Mouse (Mus musculus): ENCODE results near the gene Olfr585.

Gene Olfr585

GRCm38 (mm10) chr7:103097420-103097819 is at the start of gene Olfr585:
Gene Olfr585, plus strand, starts transcription at chr7:103097720.
- no peak for DNase-seq (ENCODE audit: low spot score)

GRCm38 (mm10) chr7:103051000-103051399 is 46.5 kb upstream of the Olfr585 start, which contains the start of gene Olfr583:
Gene Olfr583, plus strand, starts transcription at chr7:103051300.
- no peak for DNase-seq (ENCODE audit: low spot score)

GRCm38 (mm10) chr7:103081585-103081984 is 15.9 kb upstream of the Olfr585 start, which contains the start of gene Olfr584:
Gene Olfr584, plus strand, starts transcription at chr7:103081885.
- DNase-seq (ENCODE audit: low spot score), result no peak

GRCm38 (mm10) chr7:103119406-103119805 is 21.9 kb downstream of the Olfr585 start:
- DNase-seq (ENCODE audit: low spot score), result peak; percentile 12

DNA sequence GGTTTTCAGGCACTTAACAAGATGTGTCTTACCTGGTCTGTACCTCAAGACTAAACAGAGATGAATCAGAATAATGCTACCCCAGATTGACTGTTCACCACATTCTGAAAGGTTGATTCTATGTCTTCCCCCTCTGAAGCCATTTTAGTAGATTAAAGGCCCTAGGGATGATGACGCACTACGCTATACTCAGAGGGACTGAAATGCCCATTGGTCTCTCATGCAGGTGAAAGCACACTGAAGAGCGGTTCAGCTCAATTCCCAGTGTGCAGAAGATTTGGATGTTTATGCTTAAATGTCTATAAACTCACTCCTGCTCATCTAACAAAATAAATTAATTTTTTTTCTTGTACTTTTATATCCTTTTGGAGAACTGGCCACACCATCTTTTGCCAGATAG is 28.0 kb downstream of the Olfr585 start, which contains the start of gene Olfr586:
Gene Olfr586, minus strand, starts transcription at position 101 of the 400 bp plus-strand sequence.
- no peak for DNase-seq (ENCODE audit: low spot score)

DNA sequence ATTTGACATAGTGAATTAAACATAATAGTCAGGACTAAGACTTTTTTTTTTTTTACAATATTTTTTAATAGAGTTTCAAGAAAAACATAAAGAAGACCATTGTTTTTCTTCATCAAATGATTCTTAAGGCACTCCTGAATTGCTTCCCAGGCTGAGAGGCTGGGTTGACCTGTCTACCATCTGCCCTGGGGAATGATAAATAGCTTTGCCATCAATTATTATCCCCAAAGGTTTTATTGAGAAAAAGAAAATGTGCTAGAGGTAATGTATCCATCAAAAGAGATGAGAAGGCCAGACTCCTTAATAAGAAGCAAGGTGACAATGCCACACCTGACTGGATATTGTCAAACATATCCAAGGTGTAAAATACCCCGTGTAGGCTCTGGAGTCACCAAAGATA is 43.1 kb downstream of the Olfr585 start, which contains the start of gene Olfr588-ps1:
Gene Olfr588-ps1, plus strand, starts transcription at position 301 of the 400 bp plus-strand sequence.
- no peak for DNase-seq (ENCODE audit: low spot score)

Data from embryo, embryonic 10.5 days (tissue).